Mouse (Mus musculus): ENCODE data around the gene Tgfbrap1. TPM values are rescaled to one million over a fixed set of nuclear protein-coding genes. Genes with fewer than 3 reads are reported as not detected.

Tgfbrap1 gene
- polyA plus RNA-seq, 1 experiment = 30.6 TPM

- Histone ChIP-seq H3K4me3 (replicated peaks; ENCODE audit: extremely low read depth, low read depth, low read length) (no peak overlapping the region), H3K4me1 (ENCODE audit: control insufficient read depth, insufficient read depth, low read length) (no peaks in the 10 kb centered on the region)
- TF ChIP-seq POLR2A (IDR thresholded peaks at IDR 0.05; ENCODE audit: borderline replicate concordance, extremely low read depth, low read depth, low read length) = no peak
- no peak for DNase-seq
- WGBS = 92% methylated on average over 5 of the region's 5 CpGs
Observed at GRCm38 (mm10) chr1:43120950-43121349, 22.5 kb upstream of the Tgfbrap1 start.

GRCm38 (mm10) chr1:43117435-43117834 lies 19.0 kb upstream of the Tgfbrap1 start:
- H3K4me1 ChIP-seq (ENCODE audit: control insufficient read depth, insufficient read depth, low read length) = no peaks in the 10 kb centered on the region
- DNase-seq = no peak
- no peak for TF ChIP-seq POLR2A (IDR thresholded peaks at IDR 0.05; ENCODE audit: borderline replicate concordance, extremely low read depth, low read depth, low read length)
- no peak for TF ChIP-seq CTCF (IDR thresholded peaks at IDR 0.05; ENCODE audit: insufficient read depth, low read length)
- 89% methylated on average over 8 of the region's 8 CpGs for WGBS
- no peak overlapping the region for H3K4me3 ChIP-seq (replicated peaks; ENCODE audit: extremely low read depth, low read depth, low read length)

GRCm38 (mm10) chr1:43112882-43113281 lies 14.4 kb upstream of the Tgfbrap1 start:
- DNase-seq = peak; percentile 45
- 84% methylated on average over 2 of the region's 2 CpGs for WGBS
- Histone ChIP-seq H3K4me3 (replicated peaks; ENCODE audit: extremely low read depth, low read depth, low read length) (no peak overlapping the region), H3K4me1 (ENCODE audit: control insufficient read depth, insufficient read depth, low read length) (no peaks in the 10 kb centered on the region; the same call in 1 of the 2 replicates)
- TF ChIP-seq CTCF (IDR thresholded peaks at IDR 0.05; ENCODE audit: insufficient read depth, low read length) (peak; percentile 76), POLR2A (IDR thresholded peaks at IDR 0.05; ENCODE audit: borderline replicate concordance, extremely low read depth, low read depth, low read length) (no peak)

- WGBS = 46% methylated on average over 4 of the region's 4 CpGs
- TF ChIP-seq POLR2A (IDR thresholded peaks at IDR 0.05; ENCODE audit: borderline replicate concordance, extremely low read depth, low read depth, low read length) = no peak
- peak; percentile 90 for TF ChIP-seq CTCF (IDR thresholded peaks at IDR 0.05; ENCODE audit: insufficient read depth, low read length)
- peak; percentile 57 for DNase-seq
- H3K4me1 ChIP-seq (ENCODE audit: control insufficient read depth, insufficient read depth, low read length) = no peaks in the 10 kb centered on the region; the same call in 1 of the 2 replicates
- H3K4me3 ChIP-seq (replicated peaks; ENCODE audit: extremely low read depth, low read depth, low read length) = no peak overlapping the region
Observed at GRCm38 (mm10) chr1:43110556-43110955, 12.1 kb upstream of the Tgfbrap1 start.

GRCm38 (mm10) chr1:43108729-43109128 lies 10.3 kb upstream of the Tgfbrap1 start:
- no peak for TF ChIP-seq CTCF (IDR thresholded peaks at IDR 0.05; ENCODE audit: insufficient read depth, low read length)
- no peak for TF ChIP-seq POLR2A (IDR thresholded peaks at IDR 0.05; ENCODE audit: borderline replicate concordance, extremely low read depth, low read depth, low read length)
- H3K4me3 ChIP-seq (replicated peaks; ENCODE audit: extremely low read depth, low read depth, low read length) = no peak overlapping the region
- no peak for DNase-seq
- 65% methylated on average over 2 of the region's 2 CpGs for WGBS
- no peaks in the 10 kb centered on the region; the same call in 1 of the 2 replicates for H3K4me1 ChIP-seq (ENCODE audit: control insufficient read depth, insufficient read depth, low read length)

GRCm38 (mm10) chr1:43094206-43094605 lies 4.2 kb downstream of the Tgfbrap1 start:
- Histone ChIP-seq H3K4me3 (replicated peaks; ENCODE audit: extremely low read depth, low read depth, low read length) (no peak overlapping the region), H3K4me1 (ENCODE audit: control insufficient read depth, insufficient read depth, low read length) (peaks cover 8% of the 10 kb centered on the region)
- no peak for DNase-seq
- TF ChIP-seq POLR2A (IDR thresholded peaks at IDR 0.05; ENCODE audit: borderline replicate concordance, extremely low read depth, low read depth, low read length) = no peak
- TF ChIP-seq CTCF (IDR thresholded peaks at IDR 0.05; ENCODE audit: insufficient read depth, low read length) = no peak
- WGBS = 93% methylated on average over 2 of the region's 2 CpGs

- H3K4me3 ChIP-seq (replicated peaks; ENCODE audit: extremely low read depth, low read depth, low read length) = peak overlapping the region; percentile 87
- peak; percentile 82 for DNase-seq
Observed at GRCm38 (mm10) chr1:43092056-43093015, 6.1 kb downstream of the Tgfbrap1 start.

GRCm38 (mm10) chr1:43091306-43092055 lies 7.0 kb downstream of the Tgfbrap1 start:
- H3K4me3 ChIP-seq (replicated peaks; ENCODE audit: extremely low read depth, low read depth, low read length) = peak overlapping the region; percentile 87
- no peak for DNase-seq
- TF ChIP-seq CTCF (IDR thresholded peaks at IDR 0.05; ENCODE audit: insufficient read depth, low read length) (no peak), POLR2A (IDR thresholded peaks at IDR 0.05; ENCODE audit: borderline replicate concordance, extremely low read depth, low read depth, low read length) (no peak)
- 24% methylated on average over 13 of the region's 13 CpGs for WGBS
- H3K4me1 ChIP-seq (ENCODE audit: control insufficient read depth, insufficient read depth, low read length) = peaks cover 6% of the 10 kb centered on the region

More at GRCm38 (mm10) chr1:43092056-43093015, 6.1 kb downstream of the Tgfbrap1 start:
- 3% methylated on average over 102 of the region's 102 CpGs for WGBS
- H3K4me1 ChIP-seq (ENCODE audit: control insufficient read depth, insufficient read depth, low read length) = peaks cover 6% of the 10 kb centered on the region
- TF ChIP-seq POLR2A (IDR thresholded peaks at IDR 0.05; ENCODE audit: borderline replicate concordance, extremely low read depth, low read depth, low read length) (peak; percentile 37; the same call in 1 of the 2 replicates), CTCF (IDR thresholded peaks at IDR 0.05; ENCODE audit: insufficient read depth, low read length) (no peak)

GRCm38 (mm10) chr1:43090418-43090817 lies 8.0 kb downstream of the Tgfbrap1 start:
- no peak overlapping the region for H3K4me3 ChIP-seq (replicated peaks; ENCODE audit: extremely low read depth, low read depth, low read length)
- no peak for DNase-seq
- TF ChIP-seq POLR2A (IDR thresholded peaks at IDR 0.05; ENCODE audit: borderline replicate concordance, extremely low read depth, low read depth, low read length) (no peak), CTCF (IDR thresholded peaks at IDR 0.05; ENCODE audit: insufficient read depth, low read length) (no peak)
- peaks cover 6% of the 10 kb centered on the region for H3K4me1 ChIP-seq (ENCODE audit: control insufficient read depth, insufficient read depth, low read length)
- 86% methylated on average over 1 of the region's 1 CpGs for WGBS

All from lung, adult 2 months (tissue).